Mouse (Mus musculus): ENCODE measurements around the gene Uts2b. TPM values are rescaled to one million over a fixed set of nuclear protein-coding genes. Genes with fewer than 3 reads are reported as not detected.

Gene Uts2b
- polyA plus RNA-seq, 1 experiment = not detected

DNA sequence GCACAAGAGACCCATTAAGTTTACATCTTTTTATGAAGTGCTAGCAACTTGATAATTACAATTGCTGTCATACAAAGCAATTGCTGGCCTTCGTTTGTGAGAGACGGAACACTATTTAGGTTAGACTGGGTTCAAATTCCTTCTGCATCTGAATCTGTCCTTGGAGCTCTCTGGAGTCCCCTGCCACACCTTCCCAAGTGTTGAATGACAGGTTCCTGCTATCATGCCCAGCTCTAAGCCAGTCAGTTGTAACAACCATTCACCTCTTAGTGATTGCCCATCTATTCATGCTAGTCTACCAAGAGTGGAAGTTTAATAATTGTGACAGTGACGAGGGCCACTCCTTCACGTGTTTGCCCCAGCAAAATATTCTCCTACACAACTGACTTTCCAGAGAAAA, 12.2 kb upstream of the Uts2b start:
- Histone ChIP-seq H3K4me3 (replicated peaks) (no peak overlapping the region), H3K4me1 (ENCODE audit: control insufficient read depth) (no peaks in the 10 kb centered on the region), H3K9me3 (ENCODE audit: control insufficient read depth, low read length) (no peaks in the 10 kb centered on the region), H3K27me3 (ENCODE audit: control insufficient read depth) (no peaks in the 10 kb centered on the region), H3K36me3 (ENCODE audit: control insufficient read depth) (no peaks in the 10 kb centered on the region)
- TF ChIP-seq GATA1 (IDR thresholded peaks at IDR 0.05; ENCODE audit: low read length) = no peak
- TF ChIP-seq TAL1 (IDR thresholded peaks at IDR 0.05; ENCODE audit: low read length) = no peak

DNA sequence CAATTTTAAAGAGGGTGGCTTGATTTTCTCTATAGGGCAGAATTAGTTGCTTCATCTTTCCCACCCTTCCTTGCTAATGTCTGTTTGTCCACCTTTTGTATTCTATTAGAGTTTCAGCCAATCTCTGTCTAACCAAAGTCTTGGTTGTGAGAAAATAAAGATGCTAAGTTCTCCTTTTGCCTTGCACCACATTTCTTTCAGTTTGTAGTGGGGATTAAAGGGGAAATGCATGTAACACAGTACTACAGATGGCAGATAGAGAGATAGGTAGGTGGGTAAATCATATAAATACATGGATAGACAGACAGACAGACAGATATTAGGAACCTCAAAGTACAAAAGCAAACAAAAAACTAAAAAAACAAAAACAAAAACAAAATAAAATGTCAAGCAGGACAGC, 6.5 kb upstream of the Uts2b start:
- no peaks in the 10 kb centered on the region for H3K9me3 ChIP-seq (ENCODE audit: control insufficient read depth, low read length)
- no peaks in the 10 kb centered on the region for H3K4me1 ChIP-seq (ENCODE audit: control insufficient read depth)
- TF ChIP-seq GATA1 (IDR thresholded peaks at IDR 0.05; ENCODE audit: low read length) (no peak), TAL1 (IDR thresholded peaks at IDR 0.05; ENCODE audit: low read length) (no peak)
- H3K27me3 ChIP-seq (ENCODE audit: control insufficient read depth) = no peaks in the 10 kb centered on the region
- no peaks in the 10 kb centered on the region for H3K36me3 ChIP-seq (ENCODE audit: control insufficient read depth)
- H3K4me3 ChIP-seq (replicated peaks) = no peak overlapping the region

DNA sequence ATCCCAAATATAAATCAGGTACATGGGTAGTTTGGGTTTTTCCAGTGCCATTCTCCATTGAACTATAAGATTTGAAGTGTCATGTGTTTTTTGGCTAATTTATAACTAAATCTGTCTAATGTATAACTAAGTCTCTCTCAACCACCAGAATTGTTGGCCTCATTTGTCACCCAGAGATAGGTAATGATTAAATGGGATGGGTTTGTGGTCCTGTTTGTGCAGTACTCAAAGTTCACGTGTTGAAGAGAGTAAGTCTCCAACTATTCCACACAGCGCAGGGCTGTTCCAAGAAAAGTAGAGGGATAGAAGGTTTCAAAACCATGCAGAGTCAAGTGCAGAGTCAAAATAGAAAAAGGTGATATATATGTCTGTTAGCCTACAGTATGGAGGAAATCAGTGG, 5.3 kb upstream of the Uts2b start:
- Histone ChIP-seq H3K4me3 (replicated peaks) (no peak overlapping the region), H3K4me1 (ENCODE audit: control insufficient read depth) (no peaks in the 10 kb centered on the region), H3K36me3 (ENCODE audit: control insufficient read depth) (no peaks in the 10 kb centered on the region), H3K9me3 (ENCODE audit: control insufficient read depth, low read length) (no peaks in the 10 kb centered on the region), H3K27me3 (ENCODE audit: control insufficient read depth) (no peaks in the 10 kb centered on the region)
- TF ChIP-seq TAL1 (IDR thresholded peaks at IDR 0.05; ENCODE audit: low read length) (no peak), GATA1 (IDR thresholded peaks at IDR 0.05; ENCODE audit: low read length) (no peak)

DNA sequence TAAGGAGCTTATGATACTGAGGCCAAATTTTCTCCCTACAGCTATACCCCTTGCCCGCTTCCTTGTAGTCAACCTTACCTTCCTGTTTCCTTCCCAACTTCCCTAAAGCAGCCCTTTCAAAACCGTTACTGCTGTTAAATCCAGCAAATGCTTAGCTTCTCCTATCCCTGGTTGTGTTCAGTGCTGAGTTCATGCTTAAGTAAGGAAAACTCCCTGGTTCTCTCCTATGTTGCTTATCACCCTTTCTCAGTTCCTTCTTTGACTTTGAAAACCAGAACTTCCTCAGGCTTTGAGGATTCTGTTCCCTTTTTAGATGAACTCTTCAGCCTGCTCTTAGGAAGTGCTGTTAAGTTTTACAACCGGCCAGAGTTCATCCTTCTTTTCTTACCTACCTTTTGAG, 4.1 kb upstream of the Uts2b start:
- Histone ChIP-seq H3K4me3 (replicated peaks) (no peak overlapping the region), H3K36me3 (ENCODE audit: control insufficient read depth) (no peaks in the 10 kb centered on the region), H3K27me3 (ENCODE audit: control insufficient read depth) (no peaks in the 10 kb centered on the region), H3K9me3 (ENCODE audit: control insufficient read depth, low read length) (no peaks in the 10 kb centered on the region), H3K4me1 (ENCODE audit: control insufficient read depth) (no peaks in the 10 kb centered on the region)
- TF ChIP-seq GATA1 (IDR thresholded peaks at IDR 0.05; ENCODE audit: low read length) = no peak
- TF ChIP-seq TAL1 (IDR thresholded peaks at IDR 0.05; ENCODE audit: low read length) = no peak

DNA sequence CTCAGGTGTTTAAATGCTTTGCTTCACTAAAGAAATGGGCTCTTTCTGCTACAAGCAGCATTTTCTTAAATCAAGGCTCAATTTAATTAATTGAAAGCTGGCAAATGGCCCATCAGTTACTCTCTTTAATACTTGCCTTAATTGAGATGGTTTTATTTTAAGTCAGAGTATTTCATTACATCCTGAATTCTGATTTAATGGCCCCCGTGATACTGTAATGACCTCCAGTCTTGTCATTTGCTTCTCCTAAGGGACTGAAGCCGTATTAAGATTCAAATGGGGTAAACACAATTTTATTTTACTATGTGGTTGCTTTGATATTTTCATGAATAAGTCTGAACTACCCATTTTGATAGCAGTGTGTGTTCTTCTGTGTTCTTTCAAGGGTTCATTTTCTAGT, 661 bp upstream of the Uts2b start:
- no peak for TF ChIP-seq GATA1 (IDR thresholded peaks at IDR 0.05; ENCODE audit: low read length)
- no peak for TF ChIP-seq TAL1 (IDR thresholded peaks at IDR 0.05; ENCODE audit: low read length)
- Histone ChIP-seq H3K4me1 (ENCODE audit: control insufficient read depth) (no peaks in the 10 kb centered on the region), H3K4me3 (replicated peaks) (no peak overlapping the region), H3K27me3 (ENCODE audit: control insufficient read depth) (no peaks in the 10 kb centered on the region), H3K9me3 (ENCODE audit: control insufficient read depth, low read length) (no peaks in the 10 kb centered on the region), H3K36me3 (ENCODE audit: control insufficient read depth) (no peaks in the 10 kb centered on the region)

DNA sequence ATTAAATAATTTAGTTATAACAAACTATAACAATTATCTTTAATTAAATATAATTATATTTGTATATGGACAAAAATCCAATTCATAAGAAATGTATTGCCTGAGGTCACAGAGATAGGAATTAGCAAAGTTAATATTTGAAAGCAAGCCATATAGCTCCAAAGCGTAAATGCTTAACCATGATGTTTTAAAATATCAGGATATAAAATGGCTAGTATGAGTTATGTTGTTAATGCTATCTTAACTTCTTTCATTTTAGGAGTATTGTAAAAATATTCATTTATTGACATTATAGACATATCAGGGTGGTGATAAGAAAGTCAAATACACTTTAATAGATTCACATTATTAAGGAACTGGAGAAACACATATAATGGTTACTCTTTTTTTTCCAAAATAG, 10.0 kb downstream of the Uts2b start:
- Histone ChIP-seq H3K4me1 (ENCODE audit: control insufficient read depth) (no peaks in the 10 kb centered on the region), H3K36me3 (ENCODE audit: control insufficient read depth) (no peaks in the 10 kb centered on the region), H3K27me3 (ENCODE audit: control insufficient read depth) (no peaks in the 10 kb centered on the region), H3K4me3 (replicated peaks) (no peak overlapping the region), H3K9me3 (ENCODE audit: control insufficient read depth, low read length) (no peaks in the 10 kb centered on the region)
- TF ChIP-seq TAL1 (IDR thresholded peaks at IDR 0.05; ENCODE audit: low read length) = no peak
- TF ChIP-seq GATA1 (IDR thresholded peaks at IDR 0.05; ENCODE audit: low read length) = no peak

DNA sequence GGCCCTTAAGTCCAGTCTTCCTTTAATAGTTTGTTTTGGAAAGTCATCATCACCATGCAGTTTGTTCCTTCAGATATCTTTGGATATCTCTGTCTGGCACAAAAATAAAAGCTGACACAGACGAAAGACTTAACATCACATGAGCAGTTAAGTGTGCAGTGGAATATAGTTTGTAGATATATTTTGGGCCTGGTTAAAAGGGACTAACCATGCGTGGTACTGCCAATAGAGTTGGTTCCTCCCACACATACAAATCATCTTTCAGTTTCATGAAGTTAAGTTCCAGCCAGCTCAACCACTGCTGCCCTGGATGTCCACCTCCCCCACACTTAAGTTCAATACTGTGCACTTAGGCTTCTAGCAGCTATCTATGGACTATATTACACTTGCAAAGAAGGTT, 15.6 kb downstream of the Uts2b start:
- no peaks in the 10 kb centered on the region for H3K4me1 ChIP-seq (ENCODE audit: control insufficient read depth)
- H3K36me3 ChIP-seq (ENCODE audit: control insufficient read depth) = no peaks in the 10 kb centered on the region
- TF ChIP-seq GATA1 (IDR thresholded peaks at IDR 0.05; ENCODE audit: low read length) (no peak), TAL1 (IDR thresholded peaks at IDR 0.05; ENCODE audit: low read length) (no peak)
- H3K27me3 ChIP-seq (ENCODE audit: control insufficient read depth) = no peaks in the 10 kb centered on the region
- no peaks in the 10 kb centered on the region for H3K9me3 ChIP-seq (ENCODE audit: control insufficient read depth, low read length)
- no peak overlapping the region for H3K4me3 ChIP-seq (replicated peaks)

DNA sequence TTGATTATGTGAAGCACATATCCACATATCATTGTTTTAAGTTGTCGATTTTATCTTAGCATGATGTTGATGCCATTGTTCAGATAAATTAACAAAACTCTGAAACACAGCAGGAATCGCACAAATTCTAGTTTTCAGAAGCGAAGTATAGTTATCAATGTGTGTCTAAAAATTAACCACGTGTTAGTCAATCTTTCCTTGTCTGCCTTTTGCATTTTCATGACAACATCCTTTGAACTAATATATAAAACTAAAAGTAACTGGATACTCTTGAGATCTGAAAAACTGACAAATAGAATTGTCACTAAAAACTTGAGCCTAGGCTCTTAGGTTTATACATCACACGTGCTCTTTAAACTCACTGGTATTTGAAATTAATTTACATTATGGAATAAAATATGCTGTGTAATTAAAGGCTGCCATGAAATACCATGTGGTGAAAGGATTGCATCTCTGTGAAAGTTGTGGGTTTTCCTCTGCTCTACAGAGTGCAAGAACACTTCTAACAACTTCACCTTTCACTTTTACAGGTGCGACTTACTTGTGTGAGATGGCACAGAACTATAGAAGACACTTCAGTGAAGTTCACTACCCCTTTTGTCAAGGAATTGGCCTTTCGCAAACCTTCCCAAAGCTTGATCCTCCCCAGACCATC, 20.0 kb downstream of the Uts2b start:
- Histone ChIP-seq H3K4me1 (ENCODE audit: control insufficient read depth) (no peaks in the 10 kb centered on the region), H3K4me3 (replicated peaks) (no peak overlapping the region), H3K27me3 (ENCODE audit: control insufficient read depth) (no peaks in the 10 kb centered on the region), H3K36me3 (ENCODE audit: control insufficient read depth) (no peaks in the 10 kb centered on the region), H3K9me3 (ENCODE audit: control insufficient read depth, low read length) (no peaks in the 10 kb centered on the region)
- TF ChIP-seq TAL1 (IDR thresholded peaks at IDR 0.05; ENCODE audit: low read length) (no peak), GATA1 (IDR thresholded peaks at IDR 0.05; ENCODE audit: low read length) (no peak)

DNA sequence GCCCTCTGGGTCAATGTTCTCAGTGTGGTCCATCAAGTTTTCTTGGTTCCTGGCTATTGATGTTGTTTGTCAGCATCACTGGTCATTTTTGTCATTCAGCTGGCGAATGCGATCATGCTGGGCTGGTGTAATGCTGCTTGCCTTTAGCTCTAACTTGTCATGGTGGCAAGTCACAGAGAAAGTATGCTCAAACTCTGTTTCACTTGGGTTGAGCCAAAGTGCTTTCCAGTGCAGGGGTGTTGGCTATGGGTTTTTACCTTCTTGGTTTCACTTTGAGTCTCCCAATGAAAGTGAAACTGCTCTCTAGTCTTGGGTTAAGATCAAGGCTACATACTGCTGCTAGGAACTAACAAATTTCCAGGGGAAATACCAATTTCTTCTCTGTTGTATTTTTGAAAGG, 20.8 kb downstream of the Uts2b start:
- H3K27me3 ChIP-seq (ENCODE audit: control insufficient read depth) = no peaks in the 10 kb centered on the region
- TF ChIP-seq GATA1 (IDR thresholded peaks at IDR 0.05; ENCODE audit: low read length) (no peak), TAL1 (IDR thresholded peaks at IDR 0.05; ENCODE audit: low read length) (no peak)
- no peaks in the 10 kb centered on the region for H3K9me3 ChIP-seq (ENCODE audit: control insufficient read depth, low read length)
- no peaks in the 10 kb centered on the region for H3K4me1 ChIP-seq (ENCODE audit: control insufficient read depth)
- no peak overlapping the region for H3K4me3 ChIP-seq (replicated peaks)
- H3K36me3 ChIP-seq (ENCODE audit: control insufficient read depth) = no peaks in the 10 kb centered on the region

DNA sequence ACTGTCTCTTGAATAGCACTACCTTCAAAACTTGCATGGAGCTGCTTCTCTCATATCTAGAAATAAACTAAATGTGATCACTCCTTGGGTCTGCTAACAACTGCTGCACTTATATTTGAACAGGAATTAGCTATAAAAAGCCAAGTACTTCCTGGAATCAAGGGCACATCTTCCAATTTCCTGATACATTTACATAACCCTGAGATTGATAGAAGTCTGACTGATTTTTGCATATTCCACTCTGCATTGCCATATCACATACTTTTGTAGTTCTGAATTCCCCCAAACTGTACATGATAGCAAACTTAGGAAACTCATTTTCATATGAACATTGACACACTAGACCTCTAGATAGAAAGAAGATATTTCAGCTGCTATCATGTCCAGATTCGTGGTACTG, 21.7 kb downstream of the Uts2b start:
- Histone ChIP-seq H3K9me3 (ENCODE audit: control insufficient read depth, low read length) (no peaks in the 10 kb centered on the region), H3K27me3 (ENCODE audit: control insufficient read depth) (no peaks in the 10 kb centered on the region)
- no peak for TF ChIP-seq GATA1 (IDR thresholded peaks at IDR 0.05; ENCODE audit: low read length)

More for the DNA sequence above, 21.7 kb downstream of the Uts2b start:
- Histone ChIP-seq H3K36me3 (ENCODE audit: control insufficient read depth) (no peaks in the 10 kb centered on the region), H3K4me3 (replicated peaks) (no peak overlapping the region), H3K4me1 (ENCODE audit: control insufficient read depth) (no peaks in the 10 kb centered on the region)

Data from erythroblast, embryonic 14.5 days (primary cell).